Mouse (Mus musculus): ENCODE data around the gene Plscr3.
A peak's percentile ranks its signal among the peaks of the same experiment; 100 is the strongest.
"Not testable (repeated sequence)": the region's sequence is repeated elsewhere in the genome, so short reads cannot be mapped to it uniquely, and the experiment has no call there.

Plscr3 gene

GRCm38 (mm10) chr11:69828832-69829231 is 17.3 kb upstream of the Plscr3 start:
- no peak for DNase-seq (ENCODE audit: low read depth, low spot score)

GRCm38 (mm10) chr11:69833554-69833953 is 12.6 kb upstream of the Plscr3 start:
- no peak for DNase-seq (ENCODE audit: low read depth, low spot score)

GRCm38 (mm10) chr11:69834001-69834549 is 12.1 kb upstream of the Plscr3 start:
- peak; percentile 78 for DNase-seq (ENCODE audit: low read depth, low spot score)

- peak; percentile 26 for DNase-seq (ENCODE audit: low read depth, low spot score)
Observed at GRCm38 (mm10) chr11:69835326-69835965, 10.7 kb upstream of the Plscr3 start.

GRCm38 (mm10) chr11:69835966-69836335 is 10.2 kb upstream of the Plscr3 start:
- peak; percentile 25 for DNase-seq (ENCODE audit: low read depth, low spot score)

GRCm38 (mm10) chr11:69836703-69837576 is 9.2 kb upstream of the Plscr3 start:
- DNase-seq (ENCODE audit: low read depth, low spot score), result peak; percentile 37

GRCm38 (mm10) chr11:69837604-69837951 is 8.6 kb upstream of the Plscr3 start, which contains the start of gene Nlgn2:
Gene Nlgn2, minus strand, starts transcription at chr11:69837784.
- peak; percentile 82 for DNase-seq (ENCODE audit: low read depth, low spot score)

- peak; percentile 96 for DNase-seq (ENCODE audit: low read depth, low spot score)
Observed at GRCm38 (mm10) chr11:69837952-69838713, 8.0 kb upstream of the Plscr3 start, which contains the start of gene Tmem256. Gene Tmem256, plus strand, starts transcription at chr11:69838514.

GRCm38 (mm10) chr11:69838714-69839104 is 7.5 kb upstream of the Plscr3 start:
- no peak for DNase-seq (ENCODE audit: low read depth, low spot score)

GRCm38 (mm10) chr11:69846738-69847688 is 837 bp downstream of the Plscr3 start:
- peak; percentile 75 for DNase-seq (ENCODE audit: low read depth, low spot score)

GRCm38 (mm10) chr11:69848021-69848420 is 1.8 kb downstream of the Plscr3 start:
- no peak for DNase-seq (ENCODE audit: low read depth, low spot score)

GRCm38 (mm10) chr11:69849128-69849527 is 3.0 kb downstream of the Plscr3 start:
- no peak for DNase-seq (ENCODE audit: low read depth, low spot score)

- DNase-seq (ENCODE audit: low read depth, low spot score), result no peak
Observed at GRCm38 (mm10) chr11:69849884-69850283, 3.7 kb downstream of the Plscr3 start.

- no peak for DNase-seq (ENCODE audit: low read depth, low spot score)
Observed at GRCm38 (mm10) chr11:69850754-69851153, 4.6 kb downstream of the Plscr3 start.

GRCm38 (mm10) chr11:69853994-69854393 is 7.8 kb downstream of the Plscr3 start:
- DNase-seq (ENCODE audit: low read depth, low spot score), result peak; percentile 45

- no peak for DNase-seq (ENCODE audit: low read depth, low spot score)
Observed at GRCm38 (mm10) chr11:69854680-69855079, 8.5 kb downstream of the Plscr3 start.

GRCm38 (mm10) chr11:69855347-69855746 is 9.2 kb downstream of the Plscr3 start:
- peak; percentile 68 for DNase-seq (ENCODE audit: low read depth, low spot score)

GRCm38 (mm10) chr11:69858113-69858998 is 12.2 kb downstream of the Plscr3 start, which contains the start of gene Tnk1:
Gene Tnk1, minus strand, starts transcription at chr11:69858730.
- no peak for DNase-seq (ENCODE audit: low read depth, low spot score)

GRCm38 (mm10) chr11:69863729-69864128 is 17.6 kb downstream of the Plscr3 start:
- not testable (repeated sequence) for DNase-seq (ENCODE audit: low read depth, low spot score)

Measured in CD4-positive, CD25-positive, alpha-beta regulatory T cell, adult 2 months (primary cell).